Mouse (Mus musculus) stomach, postnatal 0 days (tissue): ENCODE data around the gene Ccdc148. TPM values are rescaled to one million over a fixed set of nuclear protein-coding genes. Genes with fewer than 3 reads are reported as not detected.
A peak's percentile ranks its signal among the peaks of the same experiment; 100 is the strongest.

Experiments used
- ATAC-seq: fragments of 200-750 bp; cut with Nextera tagmentation; 2 replicates; pipeline ENCODE4 v1.8.0; 2017; ENCODE audit not compliant: low FRiP score, low TSS enrichment
- DNase-seq: peaks from one replicate; pipeline ENCODE4 v3.0.0-alpha.2; 2016; ENCODE audit warnings: low spot score
- H3K27ac ChIP-seq: fragments of 300-500 bp; sonication (generic); replicated peaks from 2 replicates; pipeline ENCODE4 v1.5.1; 2014; ENCODE audit warnings: mild to moderate bottlenecking, control low read depth
- H3K27me3 ChIP-seq: fragments of 300-500 bp; sonication (generic); 2 replicates; pipeline ENCODE4 v1.6.1; 2014; ENCODE audit warnings: low read length; ENCODE audit not compliant: control insufficient read depth, insufficient read depth
- H3K36me3 ChIP-seq: fragments of 300-500 bp; sonication (generic); 2 replicates; pipeline ENCODE4 v1.6.1; 2014; ENCODE audit warnings: low read length, mixed read lengths; ENCODE audit not compliant: control insufficient read depth, insufficient read depth
- H3K4me1 ChIP-seq: fragments of 300-500 bp; sonication (generic); replicated peaks from 2 replicates; pipeline ENCODE4 v1.6.1; 2014; ENCODE audit warnings: antibody characterized with exemption; ENCODE audit not compliant: control insufficient read depth, insufficient read depth
- H3K4me2 ChIP-seq: fragments of 300-500 bp; sonication (generic); replicated peaks from 2 replicates; pipeline ENCODE4 v1.6.1; 2014; ENCODE audit warnings: low read depth, mild to moderate bottlenecking, control low read depth, moderate library complexity
- H3K4me3 ChIP-seq: fragments of 300-500 bp; sonication (generic); 2 replicates; pipeline ENCODE4 v1.5.1; 2014; ENCODE audit warnings: low read depth, low read length, control low read depth
- H3K9ac ChIP-seq: fragments of 300-500 bp; sonication (generic); 2 replicates; pipeline ENCODE4 v1.6.1; 2014; ENCODE audit warnings: mild to moderate bottlenecking, low read length, control low read depth, mixed read lengths
- H3K9me3 ChIP-seq: fragments of 300-500 bp; sonication (generic); 2 replicates; pipeline ENCODE4 v1.6.1; 2016; ENCODE audit warnings: low read length; ENCODE audit not compliant: control insufficient read depth
- CTCF ChIP-seq: IDR thresholded peaks from 2 replicates; pipeline ENCODE4 v1.5.1; 2016; ENCODE audit warnings: antibody characterized with exemption, low read depth, mild to moderate bottlenecking, moderate library complexity
- EP300 ChIP-seq: optimal IDR thresholded peaks from 2 replicates; pipeline ENCODE3; 2016; ENCODE audit warnings: antibody characterized with exemption
- WGBS: fragments of 180-500 bp; shearing (Covaris S2); extraction: QIAGEN DNeasy Blood & Tissue Kit; methylation state at CpG from one replicate; pipeline ENCODE4 v1.1.7; 2014; 5-methylcytosine and 5-hydroxymethylcytosine counted together
- polyA plus RNA-seq: library from polyadenylated mRNA; unstranded; fragments of >200 nt; fragmentation: Nextera tagmentation; extraction: Ambion mirVana; gene quantifications from 2 replicates; pipeline ENCODE4 v1.2.1, GENCODE M21; 2015

Ccdc148 gene
- polyA plus RNA-seq, 1 experiment from 2014 or later: 0.47 TPM

- ATAC-seq: peak; percentile 93
- Histone ChIP-seq H3K9ac (no peak overlapping the region), H3K27ac (peak overlapping the region; percentile 73), H3K9me3 (no peaks in the 10 kb centered on the region), H3K4me1 (no peaks in the 10 kb centered on the region), H3K36me3 (no peaks in the 10 kb centered on the region), H3K4me2 (no peak overlapping the region), H3K4me3 (no peak overlapping the region), H3K27me3 (no peaks in the 10 kb centered on the region)
- no peak; the same call in 1 of the 2 replicates for TF ChIP-seq CTCF
- no peak for TF ChIP-seq EP300
- DNase-seq: peak; percentile 69
- WGBS: 53% methylated on average over 4 of the region's 4 CpGs
Measured at GRCm38 (mm10) chr2:59167830-59168229, 7.3 kb upstream of the Ccdc148 start.

- Histone ChIP-seq H3K27ac (no peak overlapping the region), H3K9ac (no peak overlapping the region), H3K4me2 (no peak overlapping the region), H3K36me3 (no peaks in the 10 kb centered on the region), H3K4me1 (no peaks in the 10 kb centered on the region), H3K27me3 (no peaks in the 10 kb centered on the region), H3K9me3 (no peaks in the 10 kb centered on the region), H3K4me3 (no peak overlapping the region)
- DNase-seq: peak; percentile 7
- WGBS: 60% methylated on average over 4 of the region's 4 CpGs
- ATAC-seq: no peak
- TF ChIP-seq EP300 (no peak), CTCF (no peak)
Measured at GRCm38 (mm10) chr2:59166976-59167375, 6.5 kb upstream of the Ccdc148 start.

- ATAC-seq: no peak
- Histone ChIP-seq H3K4me2 (peak overlapping the region; percentile 82), H3K9me3 (no peaks in the 10 kb centered on the region), H3K36me3 (no peaks in the 10 kb centered on the region), H3K4me1 (no peaks in the 10 kb centered on the region), H3K4me3 (peak overlapping the region; percentile 96), H3K9ac (peak overlapping the region; percentile 83), H3K27me3 (no peaks in the 10 kb centered on the region), H3K27ac (no peak overlapping the region)
- WGBS: 17% methylated on average over 8 of the region's 8 CpGs
- no peak for TF ChIP-seq EP300
- no peak for DNase-seq
Measured at GRCm38 (mm10) chr2:59162285-59162600, 1.8 kb upstream of the Ccdc148 start.

GRCm38 (mm10) chr2:59161441-59162284, 1.2 kb upstream of the Ccdc148 start:
- H3K4me3 ChIP-seq: peak overlapping the region; percentile 96
- TF ChIP-seq CTCF: peak; percentile 65
- TF ChIP-seq EP300: no peak
- H3K4me2 ChIP-seq: peak overlapping the region; percentile 82
- peak overlapping the region; percentile 91 for H3K27ac ChIP-seq
- DNase-seq (peak; percentile 77), ATAC-seq (peak; percentile 64)
- no peaks in the 10 kb centered on the region for H3K36me3 ChIP-seq
- under 1% methylated on average over 64 of the region's 74 CpGs for WGBS
- no peaks in the 10 kb centered on the region for H3K9me3 ChIP-seq
- no peaks in the 10 kb centered on the region for H3K4me1 ChIP-seq
- no peaks in the 10 kb centered on the region for H3K27me3 ChIP-seq
- peak overlapping the region; percentile 83 for H3K9ac ChIP-seq

- H3K9me3 ChIP-seq: no peaks in the 10 kb centered on the region
- no peaks in the 10 kb centered on the region for H3K4me1 ChIP-seq
- ATAC-seq (peak; percentile 39), DNase-seq (no peak)
- H3K27ac ChIP-seq: peak overlapping the region; percentile 91
- peak overlapping the region; percentile 82 for H3K4me2 ChIP-seq
- peak overlapping the region; percentile 83 for H3K9ac ChIP-seq
- peak overlapping the region; percentile 96 for H3K4me3 ChIP-seq
- H3K36me3 ChIP-seq: no peaks in the 10 kb centered on the region
- no peaks in the 10 kb centered on the region for H3K27me3 ChIP-seq
- TF ChIP-seq CTCF (no peak), EP300 (no peak)
- WGBS: under 1% methylated on average over 39 of the region's 58 CpGs
Measured at GRCm38 (mm10) chr2:59161021-59161440, 548 bp upstream of the Ccdc148 start.

GRCm38 (mm10) chr2:59159961-59160604, 400 bp downstream of the Ccdc148 start:
- no peak for TF ChIP-seq CTCF
- TF ChIP-seq EP300: no peak
- DNase-seq: no peak
- no peak overlapping the region for H3K27ac ChIP-seq

More at GRCm38 (mm10) chr2:59159961-59160604, 400 bp downstream of the Ccdc148 start:
- H3K27me3 ChIP-seq: no peaks in the 10 kb centered on the region
- H3K36me3 ChIP-seq: no peaks in the 10 kb centered on the region
- peak; percentile 33 for ATAC-seq
- H3K9me3 ChIP-seq: no peaks in the 10 kb centered on the region
- H3K4me3 ChIP-seq: peak overlapping the region; percentile 96
- H3K4me1 ChIP-seq: no peaks in the 10 kb centered on the region
- WGBS: 1% methylated on average over 16 of the region's 16 CpGs
- H3K9ac ChIP-seq: 0 out of 2 replicates have a peak overlapping the region, but pooled peaks have one; percentile 9
- H3K4me2 ChIP-seq: peak overlapping the region; percentile 82
